Mouse (Mus musculus): ENCODE data around the gene Hemk1.

Gene Hemk1

DNA sequence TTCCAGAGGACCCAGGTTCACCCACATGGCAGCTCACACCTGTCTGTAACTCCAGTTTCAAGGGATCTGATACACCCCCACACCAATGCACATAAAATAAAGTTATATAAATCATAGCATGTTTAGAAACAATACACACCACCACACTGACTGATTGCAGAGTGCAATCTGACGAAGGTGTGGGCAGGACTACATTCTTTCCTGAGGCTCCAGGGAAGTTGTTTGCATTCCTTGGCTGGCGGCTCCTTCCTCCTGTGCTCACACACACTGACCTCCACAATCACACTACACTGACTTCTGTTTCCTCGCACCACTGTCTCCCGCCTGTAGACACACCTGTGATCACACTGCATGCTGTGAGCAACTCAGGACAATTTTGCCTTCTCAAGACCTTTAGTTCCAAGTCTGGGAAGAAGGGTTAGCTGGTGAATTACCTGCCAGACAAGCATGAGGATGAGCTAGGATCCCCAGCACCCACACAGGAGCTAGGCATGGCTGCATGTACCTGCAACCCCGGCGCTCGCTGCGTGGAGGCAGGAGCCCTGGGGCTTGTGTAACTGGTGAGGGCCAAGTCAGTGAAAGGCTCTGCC, 15.6 kb downstream of the Hemk1 start:
- in situ Hi-C loops (cut with MboI; ENCODE audit: unreplicated experiment in 2 of 2) = loop anchor here in 1 of 2 experiments (25.0 kb wide), 1 partner anchor 1110 kb away; the partner anchor contains the start of genes Tlr9 and Twf2

DNA sequence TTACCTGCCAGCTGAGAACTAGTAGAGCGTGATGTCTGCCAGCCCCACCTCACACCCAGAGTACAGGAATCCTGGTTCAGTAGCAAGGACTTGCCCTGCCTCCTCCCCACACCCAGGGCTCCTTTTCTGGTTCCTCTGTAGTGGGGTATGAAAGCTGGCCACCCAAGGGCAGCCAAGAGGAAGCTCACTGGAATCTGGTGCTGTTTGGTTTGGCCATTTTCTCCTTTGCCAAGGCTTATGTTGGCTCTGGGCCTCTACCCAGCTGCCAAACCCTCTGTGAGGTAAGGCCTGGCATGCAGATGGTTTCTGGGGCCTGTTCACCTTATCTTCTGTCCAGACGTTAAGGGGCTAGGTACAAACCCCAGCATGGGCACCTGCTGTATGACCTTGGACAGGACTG, 22.4 kb downstream of the Hemk1 start:
- in situ Hi-C loops (cut with MboI; ENCODE audit: unreplicated experiment in 2 of 2) = loop anchor here in 1 of 2 experiments (25.0 kb wide), 1 partner anchor 1103 kb away; the partner anchor contains the start of genes Tlr9 and Twf2

DNA sequence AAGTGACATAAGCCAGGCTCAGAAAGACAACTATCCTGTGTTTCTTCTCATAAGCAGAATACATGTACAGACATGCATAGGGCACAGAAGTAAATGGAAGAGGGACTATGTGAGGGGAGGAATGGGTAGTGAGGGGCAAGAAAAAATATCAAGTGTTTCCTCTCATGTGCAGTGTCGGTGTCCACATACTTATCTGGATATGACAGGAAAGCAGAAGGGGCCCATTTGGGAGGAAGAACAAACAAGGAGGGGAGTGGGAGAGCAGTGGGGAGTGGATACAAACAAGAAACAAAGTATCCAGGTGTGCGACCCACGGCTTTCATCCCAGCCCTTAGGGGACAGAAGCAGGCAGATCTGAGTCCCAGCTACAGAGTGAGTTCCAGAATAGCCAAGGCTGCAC, 24.2 kb downstream of the Hemk1 start:
- in situ Hi-C loops (cut with MboI; ENCODE audit: unreplicated experiment in 2 of 2) = loop anchor here in 1 of 2 experiments (25.0 kb wide), 1 partner anchor 1102 kb away; the partner anchor contains the start of genes Tlr9 and Twf2

DNA sequence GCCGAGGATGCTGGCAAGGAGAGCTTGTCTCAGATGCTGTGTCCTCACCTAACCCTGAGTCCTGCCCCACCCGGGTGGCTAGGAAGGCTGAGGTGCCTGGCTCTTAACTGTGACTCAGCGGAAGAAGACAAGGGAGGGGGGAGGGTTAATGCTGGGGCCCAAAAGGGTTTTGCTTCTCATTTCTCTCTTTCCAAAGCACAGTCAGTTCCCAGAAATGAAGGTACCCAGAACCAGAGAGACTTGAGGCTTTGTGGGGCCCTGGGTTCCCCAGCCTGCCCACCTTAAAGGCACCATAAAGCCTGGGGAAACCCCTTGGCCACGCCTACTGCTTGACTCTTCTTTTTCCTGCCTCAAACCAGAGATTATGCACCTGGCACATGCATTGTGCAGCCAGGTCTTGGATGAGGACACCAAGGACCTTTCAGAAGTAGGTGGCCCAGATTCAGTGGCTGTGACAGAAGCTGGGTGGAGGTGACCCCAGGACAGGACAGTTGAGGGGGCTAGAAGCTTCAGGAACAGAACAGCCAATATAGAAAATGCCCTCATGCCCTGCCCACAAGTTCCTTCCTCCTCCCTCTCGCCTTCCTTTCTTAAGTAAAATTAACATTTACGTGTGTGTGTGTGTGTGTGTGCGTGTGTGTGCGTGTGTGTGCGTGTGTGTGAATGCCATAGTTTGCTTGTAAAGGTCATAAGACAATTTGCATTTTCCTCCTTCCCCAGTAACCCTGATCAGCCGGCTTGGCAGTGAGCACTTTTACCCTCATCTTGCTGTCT, 25.2 kb downstream of the Hemk1 start:
- in situ Hi-C loops (cut with MboI; ENCODE audit: unreplicated experiment in 2 of 2) = loop anchor here in 1 of 2 experiments (25.0 kb wide), 1 partner anchor 1101 kb away; the partner anchor contains the start of genes Tlr9 and Twf2

DNA sequence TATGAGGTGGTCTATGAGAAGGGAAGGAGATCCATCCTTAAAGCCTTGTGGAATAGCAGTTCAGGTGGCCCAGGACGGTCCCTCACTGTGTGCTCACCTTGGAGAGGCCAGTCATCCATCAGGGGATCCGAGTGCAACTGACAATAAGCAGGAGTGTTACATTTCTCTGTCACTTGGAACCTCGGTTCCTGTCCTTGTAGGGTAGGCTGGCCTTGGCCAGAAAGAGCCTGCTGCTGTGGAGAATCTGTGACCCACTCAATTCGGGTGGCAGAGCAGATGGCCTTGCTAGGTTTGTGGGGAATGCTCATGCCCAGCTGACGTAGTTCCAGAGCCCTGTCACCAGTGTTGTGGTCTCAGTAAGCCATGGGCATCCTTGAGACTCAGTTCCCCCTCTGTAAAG, 28.6 kb downstream of the Hemk1 start:
- in situ Hi-C loops (cut with MboI; ENCODE audit: unreplicated experiment in 2 of 2) = loop anchor here in 1 of 2 experiments (25.0 kb wide), 1 partner anchor 1097 kb away; the partner anchor contains the start of genes Tlr9 and Twf2

DNA sequence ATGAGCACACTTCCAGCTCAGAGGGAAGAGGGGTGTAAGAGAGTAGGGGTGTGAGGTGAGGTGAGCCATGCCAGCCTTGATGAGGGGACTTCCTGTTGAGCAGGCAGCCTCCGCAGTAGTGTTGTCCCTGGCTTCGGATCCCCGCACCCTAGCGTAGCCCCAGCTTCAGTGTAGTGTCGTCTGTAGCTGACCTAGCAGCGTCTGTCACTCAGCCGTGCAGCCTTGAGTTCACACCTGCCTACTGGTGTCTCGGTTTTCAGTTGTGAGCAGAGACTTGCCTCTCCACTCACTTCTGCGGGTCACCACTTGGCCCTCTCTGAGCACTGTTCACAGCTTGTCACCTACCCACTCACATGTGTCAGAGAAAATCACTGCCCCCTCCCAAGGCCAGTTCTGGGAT, 29.0 kb downstream of the Hemk1 start:
- in situ Hi-C loops (cut with MboI; ENCODE audit: unreplicated experiment in 2 of 2) = loop anchor here in 1 of 2 experiments (25.0 kb wide), 1 partner anchor 1097 kb away; the partner anchor contains the start of genes Tlr9 and Twf2

DNA sequence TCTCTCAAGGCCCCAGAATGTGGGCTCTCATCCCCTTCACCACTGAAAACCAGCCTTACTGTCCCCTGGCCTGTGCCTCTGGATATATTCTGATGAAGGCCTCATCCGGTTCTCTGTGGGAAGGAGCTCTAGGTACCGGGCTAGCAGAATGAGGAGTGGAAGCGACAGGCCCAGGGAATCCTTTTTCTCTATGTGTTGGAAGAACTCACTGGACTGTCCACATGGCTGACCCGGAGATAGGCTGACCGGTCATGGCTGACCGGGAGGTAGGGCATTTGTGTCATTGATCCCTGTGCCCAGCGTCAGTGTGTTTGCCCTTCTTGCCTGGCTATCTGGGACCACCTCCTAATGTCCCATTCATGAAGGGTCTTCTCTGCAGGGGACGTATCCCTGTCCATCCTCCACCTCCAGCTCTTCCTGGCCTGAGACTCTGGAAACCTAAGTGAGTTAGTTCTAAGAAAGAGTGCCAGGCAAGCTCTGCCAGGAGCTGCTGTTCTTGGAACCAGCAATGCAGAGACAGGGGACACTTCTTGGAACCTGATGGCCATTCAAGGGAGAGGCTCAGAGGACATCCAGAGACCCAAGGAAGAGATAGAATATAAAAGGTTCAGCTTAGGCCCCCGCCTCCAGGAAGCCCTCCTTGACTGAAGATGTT, 29.7 kb downstream of the Hemk1 start:
- in situ Hi-C loops (cut with MboI; ENCODE audit: unreplicated experiment in 2 of 2) = loop anchor here in 1 of 2 experiments (25.0 kb wide), 1 partner anchor 1096 kb away; the partner anchor contains the start of genes Tlr9 and Twf2

DNA sequence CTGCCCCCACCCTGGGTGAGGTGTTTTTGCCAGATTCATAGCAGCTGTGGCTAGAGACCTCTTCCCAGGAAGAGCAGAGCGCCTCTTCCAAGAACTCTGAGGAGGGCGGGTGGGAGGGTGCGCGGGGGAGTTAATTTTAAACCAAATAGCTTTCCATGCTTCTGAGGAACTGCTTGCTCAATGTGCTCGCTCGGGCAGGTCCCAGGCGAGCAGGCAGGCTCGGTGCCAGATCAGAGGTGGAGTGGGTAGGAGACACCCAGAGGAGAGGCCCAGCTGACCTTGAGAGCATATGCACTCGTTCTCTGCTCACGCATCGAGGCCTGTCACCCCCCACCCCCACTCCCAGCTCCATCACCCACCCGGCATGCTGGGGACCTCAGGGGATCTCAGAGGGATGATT, 30.3 kb downstream of the Hemk1 start:
- in situ Hi-C loops (cut with MboI; ENCODE audit: unreplicated experiment in 2 of 2) = loop anchor here in 1 of 2 experiments (25.0 kb wide), 1 partner anchor 1096 kb away; the partner anchor contains the start of genes Tlr9 and Twf2

DNA sequence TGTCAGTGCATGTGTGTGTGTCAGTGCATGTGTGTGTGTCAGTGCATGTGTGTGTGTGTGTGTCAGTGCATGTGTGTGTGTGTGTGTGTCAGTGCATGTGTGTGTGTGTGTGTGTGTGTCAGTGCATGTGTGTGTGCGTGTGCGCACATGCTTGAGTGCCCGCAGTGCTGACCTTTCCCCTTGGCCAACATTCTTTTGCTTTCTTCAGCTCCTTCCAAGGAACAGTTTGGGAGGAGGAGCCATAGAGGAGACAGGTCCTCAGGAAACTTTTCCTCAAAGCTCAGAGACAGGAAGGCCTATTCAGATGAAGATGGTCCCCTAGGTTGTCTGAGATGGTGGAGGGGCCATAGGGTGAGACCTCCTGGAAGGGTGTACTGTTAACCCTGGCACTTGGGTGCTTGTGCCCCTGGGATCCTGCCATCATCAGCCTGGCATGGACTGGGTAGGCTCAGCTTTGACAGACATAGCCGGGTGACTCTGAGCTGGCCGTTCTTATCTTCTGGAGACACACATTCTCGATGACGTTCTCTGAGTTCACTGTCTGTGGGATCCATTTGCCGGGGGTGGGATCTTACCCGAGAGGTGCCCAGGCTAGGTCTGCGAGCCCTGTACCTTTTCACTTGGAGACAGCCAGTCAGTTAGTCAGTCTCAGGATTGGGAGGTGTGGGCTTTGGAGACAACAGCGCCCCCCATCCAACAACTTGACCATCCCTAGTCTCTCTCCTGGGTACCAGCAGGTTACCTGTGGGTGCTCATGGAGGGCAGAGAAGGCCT, 30.9 kb downstream of the Hemk1 start:
- in situ Hi-C loops (cut with MboI; ENCODE audit: unreplicated experiment in 2 of 2) = loop anchor here in 1 of 2 experiments (25.0 kb wide), 1 partner anchor 1095 kb away; the partner anchor contains the start of genes Tlr9 and Twf2

DNA sequence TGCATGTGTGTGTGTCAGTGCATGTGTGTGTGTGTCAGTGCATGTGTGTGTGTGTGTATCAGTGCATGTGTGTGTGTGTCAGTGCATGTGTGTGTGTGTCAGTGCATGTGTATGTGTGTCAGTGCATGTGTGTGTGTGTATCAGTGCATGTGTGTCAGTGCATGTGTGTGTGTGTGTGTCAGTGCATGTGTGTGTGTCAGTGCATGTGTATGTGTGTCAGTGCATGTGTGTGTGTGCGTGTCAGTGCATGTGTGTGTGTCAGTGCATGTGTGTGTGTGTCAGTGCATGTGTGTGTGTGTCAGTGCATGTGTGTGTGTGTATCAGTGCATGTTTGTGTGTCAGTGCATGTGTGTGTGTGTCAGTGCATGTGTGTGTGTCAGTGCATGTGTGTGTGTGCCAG, 31.5 kb downstream of the Hemk1 start:
- in situ Hi-C loops (cut with MboI; ENCODE audit: unreplicated experiment in 2 of 2) = loop anchor here in 1 of 2 experiments (25.0 kb wide), 1 partner anchor 1094 kb away; the partner anchor contains the start of genes Tlr9 and Twf2

DNA sequence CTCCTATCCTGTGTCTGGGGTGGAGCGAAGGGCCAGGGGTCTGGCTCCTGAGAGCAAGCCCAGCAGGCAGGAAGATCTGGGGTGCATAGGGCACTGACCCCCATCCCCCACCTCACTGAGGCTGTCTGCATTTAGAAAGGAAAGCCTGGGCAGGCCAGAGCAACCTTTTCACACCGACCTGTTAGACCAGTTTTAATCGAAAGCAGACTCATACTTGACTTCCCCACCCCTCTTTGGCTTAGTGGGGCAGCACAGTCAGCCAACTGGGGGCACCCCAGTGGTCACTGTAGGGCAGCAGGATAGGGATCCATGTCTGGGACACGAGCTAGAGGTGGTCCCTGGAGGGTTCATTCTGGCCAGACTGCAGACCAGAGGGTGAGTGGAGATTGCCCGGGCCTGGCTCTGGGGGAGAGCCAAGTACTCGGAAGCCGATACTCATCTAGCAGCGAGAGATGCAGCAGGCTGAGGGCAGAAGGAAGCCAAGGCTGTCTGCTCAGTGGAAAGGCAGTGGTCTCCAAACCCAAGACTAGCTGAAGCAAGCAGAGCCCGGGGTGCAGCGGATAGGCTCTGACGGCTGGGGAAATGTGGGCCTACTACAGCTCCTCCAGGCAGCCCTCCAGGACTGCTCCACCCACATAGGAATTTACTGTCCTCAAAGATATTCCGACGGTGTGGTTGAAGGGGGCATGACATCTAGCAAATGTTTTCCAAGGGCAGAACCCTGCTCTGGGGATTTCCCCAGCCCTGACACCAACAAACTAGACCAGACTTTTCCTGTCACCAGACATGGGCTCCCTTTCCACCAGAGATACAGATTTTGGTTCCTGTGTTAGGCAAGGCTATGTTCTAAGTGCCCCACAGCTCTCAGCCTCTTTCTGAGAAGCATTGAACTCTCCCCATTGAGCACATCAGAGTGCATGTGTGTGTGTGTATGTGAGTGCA, 32.3 kb downstream of the Hemk1 start:
- in situ Hi-C loops (cut with MboI; ENCODE audit: unreplicated experiment in 2 of 2) = loop anchor here in 1 of 2 experiments (25.0 kb wide), 1 partner anchor 1094 kb away; the partner anchor contains the start of genes Tlr9 and Twf2

DNA sequence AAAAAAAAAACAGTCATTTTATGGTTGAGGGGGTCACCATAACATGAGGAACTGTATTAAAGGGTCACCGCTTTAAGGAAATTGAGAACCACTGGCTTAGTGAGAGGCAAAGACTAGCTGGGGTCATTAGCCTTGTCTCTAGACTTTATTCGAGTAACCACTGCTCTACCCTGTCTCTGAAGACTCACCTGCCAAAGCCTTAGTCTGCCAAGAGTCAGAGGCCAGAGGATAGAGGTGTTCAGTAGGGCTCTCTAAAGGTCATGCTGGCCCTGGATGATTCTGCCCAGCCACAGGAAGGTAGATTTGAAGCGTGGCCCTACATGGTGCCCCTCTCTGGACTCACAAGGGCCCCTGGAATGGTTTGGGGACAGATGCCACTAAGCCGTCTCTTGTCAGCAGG, 33.1 kb downstream of the Hemk1 start:
- in situ Hi-C loops (cut with MboI; ENCODE audit: unreplicated experiment in 2 of 2) = loop anchor here in 1 of 2 experiments (25.0 kb wide), 1 partner anchor 1093 kb away; the partner anchor contains the start of genes Tlr9 and Twf2

DNA sequence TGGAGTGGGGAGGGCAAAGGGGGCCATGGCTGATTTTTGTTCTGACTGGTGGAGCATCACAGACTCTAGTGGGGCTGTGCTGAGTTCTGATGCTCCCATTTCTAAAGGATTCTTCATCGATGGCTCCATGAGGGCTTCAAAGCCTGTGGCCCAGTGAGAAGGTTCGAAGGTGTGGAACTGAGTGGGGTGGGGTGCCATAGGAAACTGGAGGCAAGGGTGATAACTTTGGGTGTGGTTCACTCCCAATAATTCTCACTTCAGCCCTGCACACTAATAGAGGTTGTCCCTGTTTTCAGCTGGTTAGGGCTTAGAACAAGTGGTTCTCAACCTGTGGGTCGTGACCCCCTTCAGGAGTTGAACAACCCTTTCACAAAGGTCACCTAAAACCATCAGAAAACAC, 33.8 kb downstream of the Hemk1 start:
- in situ Hi-C loops (cut with MboI; ENCODE audit: unreplicated experiment in 2 of 2) = loop anchor here in 1 of 2 experiments (25.0 kb wide), 1 partner anchor 1092 kb away; the partner anchor contains the start of genes Tlr9 and Twf2

DNA sequence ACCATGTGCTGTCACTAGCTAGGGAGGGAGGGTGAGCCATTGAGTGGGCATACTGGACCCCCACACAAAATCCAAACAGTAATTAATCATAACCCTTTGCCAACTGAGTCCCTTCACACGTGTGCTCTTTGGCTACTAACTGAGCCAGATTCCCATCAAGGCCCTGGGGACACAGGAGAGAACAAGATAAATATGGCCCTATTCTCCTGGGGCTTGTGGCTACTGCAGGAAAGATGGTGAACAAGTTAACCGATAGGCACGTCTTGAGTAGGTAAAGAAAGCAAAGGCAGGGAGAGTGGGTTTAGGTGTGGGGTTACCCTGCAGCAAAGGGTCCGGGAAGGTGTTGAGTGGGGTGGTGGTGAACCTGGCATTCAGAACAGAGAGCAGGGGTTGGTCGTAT, 34.2 kb downstream of the Hemk1 start:
- in situ Hi-C loops (cut with MboI; ENCODE audit: unreplicated experiment in 2 of 2) = loop anchor here in 1 of 2 experiments (25.0 kb wide), 1 partner anchor 1092 kb away; the partner anchor contains the start of genes Tlr9 and Twf2

DNA sequence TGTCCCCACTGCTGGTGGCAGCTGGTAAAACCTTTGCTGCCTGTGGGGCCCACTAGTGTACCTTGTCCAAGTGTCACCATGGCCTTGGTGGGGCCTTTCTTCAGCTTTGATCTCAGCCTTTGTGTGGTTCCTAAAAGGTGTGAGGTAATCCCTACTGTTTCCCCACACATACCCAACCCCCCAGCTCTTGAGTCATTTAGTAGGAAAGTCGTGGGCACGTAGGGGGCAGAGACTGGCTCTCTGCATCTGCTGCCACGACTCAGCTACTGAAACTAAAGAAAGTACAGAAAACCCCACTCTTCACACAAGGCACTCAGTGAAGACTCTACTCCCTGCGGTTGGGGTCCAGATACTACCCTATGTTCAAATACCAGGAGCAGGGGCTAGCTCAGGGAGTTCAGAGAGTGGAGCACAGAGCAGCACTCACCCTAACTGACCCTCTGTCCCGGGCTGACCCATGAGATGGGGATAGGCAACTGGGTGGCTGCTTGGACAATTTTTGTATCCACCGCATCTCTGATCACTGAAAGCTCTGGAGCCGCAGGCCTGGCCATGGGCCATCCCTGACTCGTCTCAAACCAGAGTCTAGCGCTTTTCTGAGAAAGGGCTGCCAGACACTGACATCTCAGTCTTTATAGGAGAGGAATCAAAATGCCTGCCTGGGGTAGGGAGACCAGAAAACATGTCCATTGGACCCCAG, 34.9 kb downstream of the Hemk1 start:
- in situ Hi-C loops (cut with MboI; ENCODE audit: unreplicated experiment in 2 of 2) = loop anchor here in 1 of 2 experiments (25.0 kb wide), 1 partner anchor 1091 kb away; the partner anchor contains the start of genes Tlr9 and Twf2

DNA sequence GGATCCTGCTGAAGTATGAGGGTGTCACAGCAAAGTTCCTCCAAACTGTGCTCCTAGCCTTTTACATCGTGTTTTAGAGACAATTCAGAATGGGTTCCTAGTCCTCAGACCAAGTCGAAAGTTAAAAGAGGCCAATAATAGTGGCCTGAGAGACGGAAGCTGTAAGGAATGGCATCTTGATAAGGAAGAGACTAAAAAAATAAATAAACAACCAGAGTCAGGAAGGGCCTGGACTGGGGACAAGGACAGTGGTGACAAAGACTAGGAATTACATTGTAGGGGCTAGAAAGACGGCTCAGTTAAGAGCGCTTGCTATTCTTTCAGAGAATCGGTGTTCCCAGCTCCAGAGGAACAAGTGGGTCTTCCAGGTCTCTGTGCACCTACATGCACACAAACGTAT, 35.6 kb downstream of the Hemk1 start:
- in situ Hi-C loops (cut with MboI; ENCODE audit: unreplicated experiment in 2 of 2) = loop anchor here in 1 of 2 experiments (25.0 kb wide), 1 partner anchor 1090 kb away; the partner anchor contains the start of genes Tlr9 and Twf2

DNA sequence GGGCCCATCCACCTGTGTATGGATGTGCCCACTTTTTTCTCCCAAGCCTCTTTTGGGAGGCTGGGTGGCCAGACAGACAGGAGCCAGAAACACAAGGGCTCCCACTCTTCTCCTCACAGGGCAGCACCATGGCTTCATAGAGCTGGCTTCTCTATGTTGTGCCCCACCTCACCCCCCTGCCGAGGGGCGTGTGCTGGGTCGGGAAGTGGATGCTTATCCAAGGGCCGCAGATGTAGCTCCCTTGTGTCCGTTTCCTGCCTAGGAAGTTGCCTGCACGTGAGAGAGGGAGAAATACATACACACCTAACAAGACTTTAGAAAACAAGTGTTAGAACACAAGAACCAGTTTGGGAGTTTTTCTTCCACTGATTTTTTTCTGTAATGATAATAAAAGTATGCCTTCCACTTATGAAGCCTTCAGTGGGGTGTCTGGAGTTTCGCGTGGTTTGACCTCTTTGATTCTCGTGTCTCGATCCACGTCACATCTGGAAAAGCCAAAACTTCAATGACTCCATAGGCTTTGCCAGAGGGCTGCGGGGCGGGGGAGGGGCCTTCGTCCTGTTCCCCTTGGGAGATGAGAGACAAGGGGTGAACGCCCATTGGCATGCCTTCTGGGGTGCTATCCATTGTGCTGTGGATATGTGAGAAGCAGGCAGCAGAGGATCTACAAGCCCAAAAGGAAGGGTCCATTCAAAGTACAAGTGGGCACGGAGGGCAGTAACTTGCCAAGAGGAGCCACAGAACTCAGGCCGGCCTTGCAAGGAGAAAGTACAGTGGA, 36.4 kb downstream of the Hemk1 start:
- in situ Hi-C loops (cut with MboI; ENCODE audit: unreplicated experiment in 2 of 2) = loop anchor here in 1 of 2 experiments (25.0 kb wide), 1 partner anchor 1089 kb away; the partner anchor contains the start of genes Tlr9 and Twf2

All from v-Abl transformed pro-B cells (cell line).